Mouse (Mus musculus): ENCODE results near the gene Olfr389. TPM values are rescaled to one million over a fixed set of nuclear protein-coding genes. Genes with fewer than 3 reads are reported as not detected.

The Olfr389 gene
- not detected for total RNA-seq (2023)

DNA sequence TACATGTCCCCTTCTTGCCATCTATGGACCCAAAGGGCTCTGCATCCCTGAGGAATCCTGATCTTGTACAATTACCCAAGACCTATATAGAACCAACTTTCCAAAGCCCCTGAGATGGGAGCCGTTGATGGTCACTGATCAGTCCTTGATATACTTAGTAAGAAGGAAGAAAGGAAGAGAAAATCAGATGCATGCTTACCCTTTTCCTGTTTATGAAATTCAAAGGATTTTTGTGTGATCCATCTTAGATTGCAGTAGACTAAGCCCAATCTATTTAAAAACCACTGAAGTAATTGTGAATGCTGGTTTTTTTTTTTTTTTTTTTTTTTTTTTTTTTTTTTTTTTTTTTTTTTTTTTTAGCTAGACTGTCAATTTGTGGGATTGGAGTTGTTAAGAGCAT lies at the start of gene Olfr389:
TSS of gene Olfr389 (minus strand) at position 101 of the 400 bp plus-strand sequence.

DNA sequence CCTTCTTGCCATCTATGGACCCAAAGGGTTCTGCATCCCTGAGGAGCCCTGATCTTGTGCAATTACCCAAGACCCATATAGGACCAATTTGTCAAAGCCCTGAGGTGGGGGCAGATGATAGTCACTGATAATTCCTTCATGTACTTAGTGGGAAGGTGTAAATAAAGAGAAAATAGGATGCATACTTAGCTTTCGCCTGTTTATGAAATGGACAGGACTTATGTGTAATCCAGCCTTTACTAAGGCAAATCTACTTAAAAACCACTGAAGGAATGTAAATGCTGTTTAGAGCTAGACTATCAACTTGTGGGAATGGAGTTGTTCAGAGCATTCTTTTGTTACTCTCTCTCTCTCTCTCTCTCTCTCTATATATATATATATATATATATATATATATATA lies 36.4 kb upstream of the Olfr389 start, which contains the start of gene Olfr392:
TSS of gene Olfr392 (minus strand) at position 101 of the 400 bp plus-strand sequence.

DNA sequence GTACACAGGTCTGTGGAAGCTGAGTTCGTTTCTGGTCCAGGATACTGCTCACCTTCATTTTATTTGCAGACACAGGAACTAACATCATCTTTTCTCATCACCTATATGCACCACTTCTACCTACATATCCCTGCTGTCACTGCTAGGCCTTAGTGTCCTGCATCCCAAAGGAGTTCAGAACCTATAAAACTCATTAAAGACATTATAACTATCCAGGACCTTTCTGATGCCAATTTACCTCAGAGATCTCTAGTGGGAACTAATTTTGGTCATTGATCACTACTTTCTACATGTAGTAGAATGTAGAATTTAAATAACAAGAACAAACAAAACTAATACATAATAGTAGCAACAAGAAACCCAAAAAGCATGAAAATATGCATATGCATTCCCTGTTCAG lies 22.4 kb upstream of the Olfr389 start, which contains the start of gene Olfr391-ps:
TSS of gene Olfr391-ps (minus strand) at position 101 of the 400 bp plus-strand sequence.

DNA sequence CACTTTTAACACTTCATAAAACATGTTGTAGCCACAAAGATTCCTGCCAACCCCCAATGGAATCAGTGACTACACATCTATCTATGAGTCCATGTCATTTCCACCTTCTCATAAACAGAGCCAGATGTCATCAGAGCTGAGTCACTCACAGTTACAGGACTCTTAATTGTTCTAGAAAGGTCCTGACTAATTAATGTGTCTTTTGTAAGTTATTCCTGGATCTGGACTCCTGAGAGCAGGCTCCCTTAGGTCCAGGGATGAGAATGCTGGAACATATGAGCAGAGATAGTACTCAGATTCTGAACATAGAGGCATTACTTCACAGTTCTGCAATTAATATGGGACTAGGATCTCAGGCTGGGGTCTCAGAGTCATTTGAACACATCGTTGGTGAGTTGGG lies 2.2 kb upstream of the Olfr389 start, which contains the start of gene Olfr390:
TSS of gene Olfr390 (plus strand) at position 301 of the 400 bp plus-strand sequence.

Other genes starting within 250 kb of the Olfr389 start
- gene Olfr385, start 187.7 kb downstream of the Olfr389 start, total RNA-seq (2023), result not detected
- gene Olfr384, start 182.1 kb downstream of the Olfr389 start, total RNA-seq (2023), result not detected
- gene Zfp735, start 91.9 kb downstream of the Olfr389 start, total RNA-seq (2023), result not detected
- not detected for gene Olfr390, start 2.3 kb upstream of the Olfr389 start, total RNA-seq (2023)
- gene Olfr391-ps, start 22.3 kb upstream of the Olfr389 start, total RNA-seq (2023), result not detected
- gene Olfr392, start 36.3 kb upstream of the Olfr389 start, total RNA-seq (2023), result not detected
- not detected for gene Olfr393, start 70.7 kb upstream of the Olfr389 start, total RNA-seq (2023)
- not detected for gene Olfr394, start 110.1 kb upstream of the Olfr389 start, total RNA-seq (2023)
- not detected for gene Olfr395, start 128.6 kb upstream of the Olfr389 start, total RNA-seq (2023)
- gene Olfr23, start 156.0 kb upstream of the Olfr389 start, total RNA-seq (2023), result not detected
- gene Olfr397, start 180.1 kb upstream of the Olfr389 start, total RNA-seq (2023), result not detected
- gene Olfr398, start 209.7 kb upstream of the Olfr389 start, total RNA-seq (2023), result not detected